Comparison of ENCODE assay signal across 22 mouse cellular contexts in the genomic region with DNA sequence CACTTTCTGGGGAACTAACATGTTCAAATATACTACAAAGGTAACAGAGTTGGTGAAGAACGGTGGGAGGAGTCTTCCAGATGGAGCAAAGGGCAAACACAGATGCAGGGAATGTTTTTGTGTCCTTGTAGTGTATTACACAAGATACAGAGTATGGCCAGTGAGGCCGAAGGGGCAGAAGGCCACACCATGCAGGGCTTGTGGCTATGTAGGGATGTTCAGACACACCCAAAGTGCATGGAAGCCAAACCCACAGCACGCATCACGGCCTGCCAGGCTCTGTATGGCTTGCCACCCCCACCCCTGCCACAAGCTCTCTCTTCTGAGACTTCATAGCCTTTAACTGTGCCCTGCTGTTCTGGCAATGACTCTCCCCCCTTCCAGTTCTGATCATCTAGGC. TPM values are rescaled to one million over a fixed set of nuclear protein-coding genes. Genes with fewer than 3 reads are reported as not detected.
DNase-seq lines count a peak whose midpoint lies in the region; ATAC-seq and TF ChIP-seq lines count a peak whose summit lies in the region.
"Had no signal": no experiment of that assay in that cellular context is flagged by ENCODE, and none has a peak within 500 bp of the region (broad histone marks: within the 10 kb centered on the region; RNA-seq: fewer than 3 reads in every experiment).

No protein-coding gene starts in this region.

- H3K79me2 ChIP-seq in myocyte (ENCODE audit: control insufficient read depth, insufficient read depth): no peaks in the 10 kb centered on the region

- ATAC-seq in liver, postnatal 0 days: peak; percentile 74; the same call in 1 of the 2 replicates
- no peak for ATAC-seq in liver, embryonic 12.5 days
- no peak for ATAC-seq in lung, postnatal 0 days
- ATAC-seq: forebrain, embryonic 16.5 days; hindbrain, postnatal 0 days had no signal

- no peak for TF ChIP-seq EP300 in liver, postnatal 0 days (IDR thresholded peaks at IDR 0.05; ENCODE audit: low read depth)
- no peak for TF ChIP-seq EP300 in lung, postnatal 0 days (IDR thresholded peaks at IDR 0.05)

- H3ac ChIP-seq in myocyte (ENCODE audit: control insufficient read depth, insufficient read length): no peak overlapping the region

- 72% methylated on average over 4 of the region's 4 CpGs for WGBS in liver, postnatal 0 days (ENCODE audit: insufficient replicate concordance)
- WGBS in liver, embryonic 12.5 days (ENCODE audit: insufficient replicate concordance): 67% methylated on average over 4 of the region's 4 CpGs
- 72% methylated on average over 4 of the region's 4 CpGs for WGBS in lung, postnatal 0 days

- no peak overlapping the region for H3K9ac ChIP-seq in liver, postnatal 0 days (replicated peaks)
- no peak overlapping the region for H3K9ac ChIP-seq in liver, embryonic 12.5 days
- H3K9ac ChIP-seq in lung, postnatal 0 days (replicated peaks; ENCODE audit: low read depth): no peak overlapping the region
- H3K9ac ChIP-seq: embryonic facial prominence, embryonic 13.5 days; forebrain, embryonic 12.5 days; heart, embryonic 13.5 days; hindbrain, embryonic 13.5 days had no signal

- no peak for TF ChIP-seq CTCF in liver, postnatal 0 days (IDR thresholded peaks at IDR 0.05; ENCODE audit: low read depth)
- TF ChIP-seq CTCF in lung, postnatal 0 days (IDR thresholded peaks at IDR 0.05): no peak

- no peak for TF ChIP-seq POLR2A in myocyte (IDR thresholded peaks at IDR 0.05; ENCODE audit: insufficient read length, low read depth)

- no peak overlapping the region for H3K4me3 ChIP-seq in liver, postnatal 0 days (ENCODE audit: low read depth, low read length)
- no peak overlapping the region for H3K4me3 ChIP-seq in liver, embryonic 12.5 days
- H3K4me3 ChIP-seq in myocyte: no peak overlapping the region
- no peak overlapping the region for H3K4me3 ChIP-seq in lung, postnatal 0 days (ENCODE audit: low read depth, low read length)
- H3K4me3 ChIP-seq: embryonic facial prominence, embryonic 13.5 days; forebrain, embryonic 12.5 days; heart, adult 2 months; heart, embryonic 13.5 days; hindbrain, embryonic 13.5 days had no signal

- no peaks in the 10 kb centered on the region for H3K27me3 ChIP-seq in liver, postnatal 0 days (ENCODE audit: insufficient read depth, low read length)
- no peaks in the 10 kb centered on the region for H3K27me3 ChIP-seq in liver, embryonic 12.5 days (replicated peaks)
- H3K27me3 ChIP-seq in myocyte (ENCODE audit: control insufficient read depth, insufficient read depth, insufficient read length): no peaks in the 10 kb centered on the region
- no peaks in the 10 kb centered on the region for H3K27me3 ChIP-seq in lung, postnatal 0 days (replicated peaks; ENCODE audit: insufficient read depth, low read length)
- H3K27me3 ChIP-seq: embryonic facial prominence, embryonic 13.5 days; heart, embryonic 13.5 days; hindbrain, embryonic 13.5 days had no signal

- H3K9me3 ChIP-seq in liver, postnatal 0 days (ENCODE audit: low read length): no peaks in the 10 kb centered on the region
- no peaks in the 10 kb centered on the region for H3K9me3 ChIP-seq in liver, embryonic 12.5 days (replicated peaks)
- no peaks in the 10 kb centered on the region for H3K9me3 ChIP-seq in lung, postnatal 0 days (ENCODE audit: low read length)
- H3K9me3 ChIP-seq: embryonic facial prominence, embryonic 13.5 days; forebrain, embryonic 12.5 days; heart, embryonic 13.5 days; hindbrain, embryonic 13.5 days had no signal

- H3K27ac ChIP-seq in liver, postnatal 0 days (ENCODE audit: low read depth): no peak overlapping the region
- H3K27ac ChIP-seq in liver, embryonic 12.5 days: no peak overlapping the region
- H3K27ac ChIP-seq in lung, postnatal 0 days (ENCODE audit: low read length): no peak overlapping the region
- H3K27ac ChIP-seq: embryonic facial prominence, embryonic 13.5 days; forebrain, embryonic 12.5 days; heart, adult 2 months; heart, embryonic 13.5 days; hindbrain, embryonic 13.5 days; hindbrain, postnatal 0 days had no signal

- no peak overlapping the region for H3K4me2 ChIP-seq in liver, postnatal 0 days (ENCODE audit: low read depth, low read length)
- H3K4me2 ChIP-seq in liver, embryonic 12.5 days: no peak overlapping the region
- peak overlapping the region; percentile 44 for H3K4me2 ChIP-seq in myocyte (ENCODE audit: low read depth)
- H3K4me2 ChIP-seq in lung, postnatal 0 days (replicated peaks; ENCODE audit: low read depth, low read length): no peak overlapping the region
- H3K4me2 ChIP-seq: embryonic facial prominence, embryonic 13.5 days; forebrain, embryonic 12.5 days; heart, embryonic 13.5 days; hindbrain, embryonic 13.5 days had no signal

- peak; percentile 8 for DNase-seq in adrenal gland, adult 2 months
- no peak for DNase-seq in adrenal gland, postnatal 36 days
- DNase-seq in kidney, adult 9 months: peak; percentile 28
- no peak for DNase-seq in kidney, postnatal 10 days
- DNase-seq in liver, postnatal 0 days: no peak
- no peak for DNase-seq in lung, postnatal 0 days (ENCODE audit: low spot score)
- DNase-seq: adrenal gland, postnatal 10 days; cerebellum, adult 11-12 months; cerebellum, adult 9-10 months; cerebellum, postnatal 25 days; gastrocnemius, postnatal 14 days; heart, adult 2 months; heart, postnatal 10 days had no signal

- no peaks in the 10 kb centered on the region for H3K36me3 ChIP-seq in liver, postnatal 0 days (replicated peaks; ENCODE audit: insufficient read depth, low read length)
- H3K36me3 ChIP-seq in liver, embryonic 12.5 days: no peaks in the 10 kb centered on the region
- H3K36me3 ChIP-seq in myocyte (ENCODE audit: control insufficient read depth, insufficient read depth): no peaks in the 10 kb centered on the region
- no peaks in the 10 kb centered on the region for H3K36me3 ChIP-seq in lung, postnatal 0 days (ENCODE audit: insufficient read depth, low read length)
- H3K36me3 ChIP-seq: embryonic facial prominence, embryonic 13.5 days; forebrain, embryonic 12.5 days; heart, embryonic 13.5 days; hindbrain, embryonic 13.5 days had no signal

- H3K4me1 ChIP-seq in liver, postnatal 0 days (ENCODE audit: insufficient read depth): no peaks in the 10 kb centered on the region; the same call in 1 of the 2 replicates
- H3K4me1 ChIP-seq in liver, embryonic 12.5 days: no peaks in the 10 kb centered on the region
- H3K4me1 ChIP-seq in lung, postnatal 0 days (ENCODE audit: insufficient read depth, low read depth, low read length): no peaks in the 10 kb centered on the region
- H3K4me1 ChIP-seq: forebrain, embryonic 12.5 days had no signal

TF ChIP-seq in myocyte, 11 proteins besides CTCF, POLR2A, EP300 and RAD21:
- TF ChIP-seq CEBPB (IDR thresholded peaks at IDR 0.05; ENCODE audit: insufficient read depth, poor library complexity, severe bottlenecking): 0 out of 2 replicates have a peak, but pooled peaks have one; percentile 46
- no peak for TF ChIP-seq MAX (IDR thresholded peaks at IDR 0.05; ENCODE audit: low read depth)
- TF ChIP-seq MYOD1 (IDR thresholded peaks at IDR 0.05; ENCODE audit: control insufficient read depth in 1 of 3, insufficient read length in 2 of 3, low read depth in 2 of 3): peak in 1 of 3 experiments; percentile 60
- no peak for TF ChIP-seq REST (IDR thresholded peaks at IDR 0.05; ENCODE audit: insufficient read depth, insufficient read length)
- peak in 1 of 3 experiments; percentile 79 for TF ChIP-seq MYOG (IDR thresholded peaks at IDR 0.05; ENCODE audit: control insufficient read depth in 1 of 3, insufficient read depth in 1 of 3, insufficient read length in 2 of 3, low read depth in 2 of 3)

RNA-seq across cellular contexts. Expression of a gene that starts 15.2 kb away (rescaled TPM):
- total RNA-seq in adrenal gland, adult 2 months (2021): 1 to 10 TPM; 1.7 to 2.0 TPM
- 0.11 and 0.12 TPM in 2 replicates for polyA plus RNA-seq in adrenal gland, adult 2 months (2012; rRNA removed)
- total RNA-seq in adrenal gland, postnatal 36 days (2021): 1 to 10 TPM in 1 of 2 experiments, under 1 TPM in 1; 0.69 to 1.3 TPM
- 0.66 and 3.9 TPM in 2 replicates for polyA plus RNA-seq in liver, postnatal 0 days (2015; fragmentation: Nextera tagmentation; extraction: Ambion mirVana)
- polyA plus RNA-seq in liver, embryonic 12.5 days (2016; fragmentation: Nextera tagmentation; extraction: Ambion mirVana): 0.60 and 0.98 TPM in 2 replicates
- polyA plus RNA-seq in myocyte (2012; fragmentation: generic; extraction: Trizol): 482 TPM
- 7.0 and 9.0 TPM in 2 replicates for polyA plus RNA-seq in lung, postnatal 0 days (2015; fragmentation: Nextera tagmentation; extraction: Ambion mirVana)
- total RNA-seq: hematopoietic stem cell, adult 5-6 weeks had no signal

Comparison
In these comparisons a context has a peak if more than half of its experiments do, and no peak if none do; other contexts are left out.
1. DNase-seq: peak in adrenal gland, adult 2 months (single experiment) and kidney, adult 9 months (single experiment); none in adrenal gland, postnatal 36 days (0 of 2), kidney, postnatal 10 days (single experiment), liver, postnatal 0 days (single experiment) and lung, postnatal 0 days (single experiment).
2. RNA of a gene that starts 15.2 kb away (polyA plus RNA-seq): 482 TPM in myocyte (single experiment); 7.0 to 9.0 TPM in lung, postnatal 0 days, 0.66 to 3.9 TPM in liver, postnatal 0 days, 0.60 to 0.98 TPM in liver, embryonic 12.5 days and 0.11 to 0.12 TPM in adrenal gland, adult 2 months; every median in the first group is over 10 times any median in the second.